Mouse (Mus musculus) ES-Bruce4 (cell line): ENCODE results near the gene Krtap28-13. TPM values are rescaled to one million over a fixed set of nuclear protein-coding genes. Genes with fewer than 3 reads are reported as not detected.

Source experiments
- H3K27ac ChIP-seq: 2 replicates; pipeline ENCODE4 v1.5.1; 2012; ENCODE audit warnings: low read length, inconsistent platforms; ENCODE audit not compliant: insufficient read depth
- H3K27me3 ChIP-seq: 2 replicates; pipeline ENCODE4 v1.6.1; 2012; ENCODE audit warnings: mild to moderate bottlenecking, low read length, inconsistent platforms; ENCODE audit not compliant: control insufficient read depth, poor library complexity, insufficient read depth, severe bottlenecking
- H3K36me3 ChIP-seq: 2 replicates; pipeline ENCODE4 v1.6.1; 2012; ENCODE audit warnings: inconsistent platforms, mild to moderate bottlenecking, low read length, moderate library complexity; ENCODE audit not compliant: control insufficient read depth, poor library complexity, insufficient read depth, severe bottlenecking
- H3K4me1 ChIP-seq: one replicate; pipeline ENCODE4 v1.8.1; 2011; ENCODE audit warnings: low read length; ENCODE audit not compliant: control insufficient read depth, insufficient read depth
- H3K4me3 ChIP-seq: 2 replicates; pipeline ENCODE4 v1.5.1; 2011; ENCODE audit warnings: low read depth, mild to moderate bottlenecking, low read length
- H3K9ac ChIP-seq: 2 replicates; pipeline ENCODE4 v1.6.1; 2012; ENCODE audit warnings: low read depth, mild to moderate bottlenecking, inconsistent platforms; ENCODE audit not compliant: poor library complexity, severe bottlenecking
- H3K9me3 ChIP-seq: replicated peaks from 2 replicates; pipeline ENCODE4 v1.6.1; 2012; ENCODE audit warnings: mild to moderate bottlenecking, low read length, inconsistent platforms; ENCODE audit not compliant: control insufficient read depth, poor library complexity, insufficient read depth, severe bottlenecking
- CTCF ChIP-seq: IDR thresholded peaks from one replicate; pipeline ENCODE4 v1.8.1; 2011; ENCODE audit warnings: low read depth, low read length
- EP300 ChIP-seq: IDR thresholded peaks from 2 replicates; pipeline ENCODE4 v1.6.1; 2011; ENCODE audit warnings: low read depth, low read length; ENCODE audit not compliant: insufficient read depth
- POLR2A ChIP-seq: IDR thresholded peaks from one replicate; pipeline ENCODE4 v1.8.1; 2011; ENCODE audit warnings: low read length; ENCODE audit not compliant: insufficient read depth
- polyA plus RNA-seq: library from polyadenylated mRNA; stranded (reverse); fragments of >200 nt; gene quantifications from 2 replicates; pipeline ENCODE4 v1.2.4, GENCODE M21; 2011; ENCODE audit warnings: low read depth; ENCODE audit not compliant: missing spikeins, insufficient read depth, insufficient read length

Gene Krtap28-13
- polyA plus RNA-seq, 1 experiment, result not detected

GRCm38 (mm10) chr1:83099160-83099559, 38.4 kb downstream of the Krtap28-13 start:
- Histone ChIP-seq H3K36me3 (no peaks in the 10 kb centered on the region), H3K9ac (no peak overlapping the region), H3K27me3 (no peaks in the 10 kb centered on the region), H3K4me1 (no peaks in the 10 kb centered on the region), H3K27ac (no peak overlapping the region), H3K9me3 (no peaks in the 10 kb centered on the region), H3K4me3 (no peak overlapping the region)
- TF ChIP-seq EP300 (no peak), POLR2A (no peak), CTCF (no peak)

- Histone ChIP-seq H3K9ac (no peak overlapping the region), H3K36me3 (no peaks in the 10 kb centered on the region), H3K9me3 (no peaks in the 10 kb centered on the region), H3K27me3 (no peaks in the 10 kb centered on the region), H3K27ac (no peak overlapping the region), H3K4me3 (no peak overlapping the region), H3K4me1 (no peaks in the 10 kb centered on the region)
- TF ChIP-seq EP300 (no peak), CTCF (no peak), POLR2A (no peak)
These were observed 38.9 kb downstream of the Krtap28-13 start for GRCm38 (mm10) chr1:83099580-83100137.

- H3K4me1 ChIP-seq, result no peaks in the 10 kb centered on the region
- H3K27ac ChIP-seq, result no peak overlapping the region
- H3K36me3 ChIP-seq, result no peaks in the 10 kb centered on the region
- no peak overlapping the region for H3K9ac ChIP-seq
- no peak overlapping the region for H3K4me3 ChIP-seq
- no peaks in the 10 kb centered on the region for H3K9me3 ChIP-seq
- no peaks in the 10 kb centered on the region for H3K27me3 ChIP-seq
- TF ChIP-seq EP300 (no peak), CTCF (no peak), POLR2A (no peak)
These were observed 41.2 kb downstream of the Krtap28-13 start for GRCm38 (mm10) chr1:83101891-83102290.

- H3K27me3 ChIP-seq, result no peaks in the 10 kb centered on the region
These were observed 44.7 kb downstream of the Krtap28-13 start for GRCm38 (mm10) chr1:83105464-83105863.

GRCm38 (mm10) chr1:83107410-83107978, 46.8 kb downstream of the Krtap28-13 start:
- Histone ChIP-seq H3K9me3 (no peaks in the 10 kb centered on the region), H3K9ac (no peak overlapping the region), H3K4me3 (no peak overlapping the region), H3K27ac (no peak overlapping the region), H3K27me3 (no peaks in the 10 kb centered on the region), H3K36me3 (no peaks in the 10 kb centered on the region), H3K4me1 (no peaks in the 10 kb centered on the region)
- TF ChIP-seq EP300, result no peak
- no peak for TF ChIP-seq POLR2A
- no peak for TF ChIP-seq CTCF

More at GRCm38 (mm10) chr1:83105464-83105863, 44.7 kb downstream of the Krtap28-13 start:
- TF ChIP-seq CTCF, result no peak
- no peak for TF ChIP-seq EP300
- no peak for TF ChIP-seq POLR2A
- Histone ChIP-seq H3K9ac (no peak overlapping the region), H3K4me1 (no peaks in the 10 kb centered on the region), H3K4me3 (no peak overlapping the region), H3K27ac (no peak overlapping the region), H3K9me3 (no peaks in the 10 kb centered on the region), H3K36me3 (no peaks in the 10 kb centered on the region)

- no peak for TF ChIP-seq POLR2A
- TF ChIP-seq EP300, result no peak
- H3K9ac ChIP-seq, result no peak overlapping the region
- H3K27ac ChIP-seq, result no peak overlapping the region
- H3K36me3 ChIP-seq, result no peaks in the 10 kb centered on the region
- no peak overlapping the region for H3K4me3 ChIP-seq
- no peaks in the 10 kb centered on the region for H3K4me1 ChIP-seq
- no peaks in the 10 kb centered on the region for H3K9me3 ChIP-seq
- H3K27me3 ChIP-seq, result no peaks in the 10 kb centered on the region
These were observed 50.3 kb downstream of the Krtap28-13 start for GRCm38 (mm10) chr1:83110992-83111391.

Other genes starting within 250 kb of the Krtap28-13 start
- gene Agfg1, start 221.4 kb upstream of the Krtap28-13 start, polyA plus RNA-seq, result 124 and 133 TPM in 2 replicates
- gene A030005L19Rik, start 147.6 kb upstream of the Krtap28-13 start, polyA plus RNA-seq, result 1.1 TPM in 1 of 2 replicates, not detected in the other
- gene A030014E15Rik, start 136.0 kb upstream of the Krtap28-13 start, polyA plus RNA-seq, result not detected in 2 replicates
- not detected in 2 replicates for gene Gm6217, start 129.5 kb upstream of the Krtap28-13 start, polyA plus RNA-seq
- not detected in 2 replicates for gene A030003K21Rik, start 117.5 kb upstream of the Krtap28-13 start, polyA plus RNA-seq
- not detected in 2 replicates for gene Gm7544, start 104.9 kb upstream of the Krtap28-13 start, polyA plus RNA-seq
- gene Gm47955, start 100.6 kb upstream of the Krtap28-13 start, polyA plus RNA-seq, result not detected in 2 replicates
- gene Gm47959, start 60.4 kb upstream of the Krtap28-13 start, polyA plus RNA-seq, result not detected in 2 replicates
- 3.0 and 4.2 TPM in 2 replicates for gene Slc19a3, start 22.5 kb upstream of the Krtap28-13 start, polyA plus RNA-seq
- gene Krtap28-10, start 18.4 kb upstream of the Krtap28-13 start, polyA plus RNA-seq, result not detected in 2 replicates
- not detected in 2 replicates for gene Gm47969, start 16.0 kb upstream of the Krtap28-13 start, polyA plus RNA-seq
- not detected in 2 replicates for gene A030005K14Rik, start 1.6 kb upstream of the Krtap28-13 start, polyA plus RNA-seq
- gene Ccl20, start 55.8 kb downstream of the Krtap28-13 start, polyA plus RNA-seq, result 0.78 TPM in 1 of 2 replicates, not detected in the other
- gene Daw1, start 98.8 kb downstream of the Krtap28-13 start, polyA plus RNA-seq, result not detected in 2 replicates